Comparison of ENCODE assay signal across 13 mouse cellular contexts in genomic region chr6:141197501-141197900, GRCm38 (mm10).
"Had no signal": no experiment of that assay in that cellular context is flagged by ENCODE, and none has a peak within 500 bp of the region (broad histone marks: within the 10 kb centered on the region; RNA-seq: fewer than 3 reads in every experiment).

No protein-coding gene starts in this region.

- DNase-seq: gastrocnemius, adult 2 months; gastrocnemius, postnatal 10 days; gastrocnemius, postnatal 25 days; heart, adult 2 months; heart, postnatal 4 days; kidney, adult 18-20 months; kidney, adult 8-10 months; kidney, postnatal 10 days; kidney, postnatal 25 days; kidney, postnatal 4 days; liver; liver, embryonic 13.5 days; liver, postnatal 0 days had no signal
